Mouse (Mus musculus) heart, embryonic 14.5 days (tissue): Measurements from ENCODE around the gene Troap. TPM values are rescaled to one million over a fixed set of nuclear protein-coding genes. Genes with fewer than 3 reads are reported as not detected.
"Not testable (repeated sequence)": the region's sequence is repeated elsewhere in the genome, so short reads cannot be mapped to it uniquely, and the experiment has no call there.

Source experiments
- ATAC-seq: fragments of 200-750 bp; cut with Nextera tagmentation; 2 replicates; pipeline ENCODE4 v1.8.0; 2017; ENCODE audit warnings: low read depth, moderate TSS enrichment; ENCODE audit not compliant: insufficient number of reproducible peaks, insufficient read depth, low FRiP score
- H3K27ac ChIP-seq, 2 experiments: fragments of 200-500 bp in 1 of 2; fragments of 300-500 bp in 1 of 2; sonication (generic) in 1 of 2; replicated peaks in 1 of 2; 2 replicates each; pipeline ENCODE4 v1.5.1; 2012 to 2014; ENCODE audit warnings: low read depth in 2 of 2, low read length in 2 of 2, control low read depth in 1 of 2, mild to moderate bottlenecking in 1 of 2, mixed read lengths in 1 of 2; ENCODE audit not compliant: control insufficient read depth in 1 of 2, insufficient read depth in 1 of 2
- H3K27me3 ChIP-seq: fragments of 300-500 bp; sonication (generic); 2 replicates; pipeline ENCODE4 v1.6.1; 2014; ENCODE audit warnings: mild to moderate bottlenecking, low read length, control low read depth; ENCODE audit not compliant: control insufficient read depth, insufficient read depth
- H3K36me3 ChIP-seq: fragments of 300-500 bp; sonication (generic); 2 replicates; pipeline ENCODE4 v1.6.1; 2014; ENCODE audit warnings: mild to moderate bottlenecking, control low read depth, low read length, mixed read lengths; ENCODE audit not compliant: control insufficient read depth, insufficient read depth
- H3K4me1 ChIP-seq, 2 experiments: fragments of 200-500 bp in 1 of 2; fragments of 300-500 bp in 1 of 2; sonication (generic) in 1 of 2; 2 replicates each; pipeline ENCODE4 v1.6.1; 2012 to 2014; ENCODE audit warnings: low read length in 2 of 2, control low read depth in 1 of 2, mixed read lengths in 1 of 2; ENCODE audit not compliant: control insufficient read depth in 2 of 2, insufficient read depth in 2 of 2
- H3K4me2 ChIP-seq: fragments of 300-500 bp; sonication (generic); 2 replicates; pipeline ENCODE4 v1.6.1; 2014; ENCODE audit warnings: mild to moderate bottlenecking, low read length
- H3K4me3 ChIP-seq, 2 experiments: fragments of 200-500 bp in 1 of 2; fragments of 300-500 bp in 1 of 2; sonication (generic) in 1 of 2; 2 replicates each; pipeline ENCODE4 v1.5.1; 2012 to 2014; ENCODE audit warnings: low read length in 2 of 2, mild to moderate bottlenecking in 2 of 2, control low read depth in 1 of 2, low read depth in 1 of 2, moderate library complexity in 1 of 2; ENCODE audit not compliant: control insufficient read depth in 1 of 2, insufficient read depth in 1 of 2
- H3K9ac ChIP-seq: fragments of 300-500 bp; sonication (generic); 2 replicates; pipeline ENCODE4 v1.6.1; 2014; ENCODE audit warnings: mild to moderate bottlenecking, low read length
- H3K9me3 ChIP-seq: fragments of 300-500 bp; sonication (generic); 2 replicates; pipeline ENCODE4 v1.6.1; 2016; ENCODE audit warnings: low read length, control low read depth; ENCODE audit not compliant: control insufficient read depth
- WGBS: fragments of 180-500 bp; shearing (Covaris S2); extraction: QIAGEN DNeasy Blood & Tissue Kit; methylation state at CpG from one replicate; pipeline ENCODE4 v1.1.7; 2014; 5-methylcytosine and 5-hydroxymethylcytosine counted together
- polyA plus RNA-seq: library from polyadenylated mRNA; unstranded; fragments of >200 nt; fragmentation: Nextera tagmentation; extraction: Ambion mirVana; gene quantifications from 2 replicates; pipeline ENCODE4 v1.2.1, GENCODE M21; 2014

Troap gene
- polyA plus RNA-seq, 1 experiment from 2014 or later, result 16.5 TPM

DNA sequence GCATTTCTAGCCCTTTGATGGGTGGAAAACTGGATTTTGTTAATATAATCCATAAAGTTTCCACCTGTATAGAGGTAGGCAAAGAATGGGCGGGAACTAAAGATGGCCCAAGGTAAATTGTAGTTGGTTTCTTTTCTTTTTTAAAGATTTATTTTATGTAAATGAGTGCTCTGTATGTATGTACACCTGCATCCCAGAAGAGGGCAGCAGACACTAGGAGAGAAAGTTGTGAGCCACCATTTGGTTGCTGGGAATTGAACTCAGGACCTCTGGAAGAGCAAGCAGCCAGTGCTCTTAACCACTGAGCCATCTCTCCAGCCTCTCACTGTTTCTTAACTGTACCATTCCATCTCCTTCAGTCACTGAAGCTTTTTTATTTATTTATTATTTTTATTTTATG is 2.4 kb upstream of the Troap start:
- H3K9me3 ChIP-seq, result no peaks in the 10 kb centered on the region
- ATAC-seq, result no peak
- peaks cover 9 to 19% of the 10 kb centered on the region in 2 experiments for H3K4me1 ChIP-seq
- no peak overlapping the region for H3K4me2 ChIP-seq
- 77% methylated on average over 1 of the region's 1 CpGs for WGBS
- no peak overlapping the region for H3K27ac ChIP-seq
- no peak overlapping the region for H3K9ac ChIP-seq
- peaks cover 6% of the 10 kb centered on the region; the same call in 1 of the 2 replicates for H3K27me3 ChIP-seq
- no peak overlapping the region for H3K4me3 ChIP-seq
- H3K36me3 ChIP-seq, result peaks cover 6% of the 10 kb centered on the region

DNA sequence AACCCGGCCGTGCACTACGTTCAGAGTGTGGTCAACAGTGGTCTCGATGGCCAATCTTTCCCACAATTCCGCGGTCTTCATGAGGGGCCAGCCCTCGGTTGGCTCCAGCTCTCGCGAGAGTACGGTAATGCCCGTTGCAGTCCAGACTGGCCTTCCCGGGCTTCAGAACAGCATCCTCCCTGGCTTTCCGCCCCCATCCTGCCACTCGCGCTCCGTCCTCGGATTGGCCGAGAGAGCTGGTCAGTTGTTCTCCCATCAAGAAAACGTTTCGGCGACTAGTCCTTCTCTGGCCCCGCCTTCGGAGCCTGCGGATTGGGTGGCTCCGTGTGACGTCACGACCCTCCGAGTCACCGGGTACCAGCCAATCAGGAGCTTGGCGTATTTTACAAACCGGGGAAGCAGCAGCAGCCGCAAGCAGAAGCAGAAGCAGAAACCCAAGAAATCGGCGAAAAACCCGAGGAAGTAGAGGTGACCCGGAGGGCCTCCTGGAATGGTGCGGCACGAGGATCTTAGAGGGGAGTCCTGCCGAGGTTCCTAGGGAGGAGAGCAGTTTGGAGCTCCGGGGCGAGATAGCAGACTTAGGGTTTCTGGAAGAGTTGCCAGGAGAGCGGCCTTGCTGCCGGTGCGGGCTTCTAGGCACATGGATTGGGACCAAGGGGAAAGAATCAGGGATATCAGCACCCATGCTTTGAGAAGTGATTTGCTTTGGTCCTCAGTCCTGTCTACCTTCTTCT is 392 bp downstream of the Troap start:
- Histone ChIP-seq H3K27ac (peak overlapping the region; percentile 91 to 94), H3K27me3 (no peaks in the 10 kb centered on the region), H3K36me3 (peaks cover 28% of the 10 kb centered on the region), H3K4me3 (peak overlapping the region; percentile 51 to 77), H3K9me3 (no peaks in the 10 kb centered on the region), H3K4me2 (peak overlapping the region; percentile 95), H3K4me1 (peaks cover 10 to 23% of the 10 kb centered on the region in 2 experiments), H3K9ac (peak overlapping the region; percentile 85)
- peak; percentile 98 for ATAC-seq
- WGBS, result under 1% methylated on average over 44 of the region's 44 CpGs

DNA sequence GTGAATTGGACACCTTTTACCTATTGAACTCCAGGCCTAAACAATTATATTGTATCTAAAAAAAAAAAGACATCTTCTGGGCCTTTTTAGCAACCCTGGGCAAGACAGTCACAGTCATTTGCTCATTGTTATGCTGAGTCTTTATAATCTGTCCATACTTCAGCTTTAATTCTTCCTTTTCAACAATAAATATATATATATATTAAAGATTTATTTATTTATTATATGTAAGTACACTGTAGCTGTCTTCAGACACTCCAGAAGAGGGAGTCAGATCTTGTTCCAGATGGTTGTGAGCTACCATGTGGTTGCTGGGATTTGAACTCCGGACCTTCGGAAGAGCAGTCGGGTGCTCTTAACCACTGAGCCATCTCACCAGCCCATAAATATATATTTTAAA is 1.6 kb downstream of the Troap start:
- not testable (repeated sequence) for H3K27ac ChIP-seq, H3K9me3 ChIP-seq, ATAC-seq, H3K4me3 ChIP-seq, H3K27me3 ChIP-seq
- Histone ChIP-seq H3K36me3 (peaks cover 39% of the 10 kb centered on the region), H3K9ac (peak overlapping the region; percentile 85; the same call in 1 of the 2 replicates), H3K4me2 (peak overlapping the region; percentile 95), H3K4me1 (peaks cover 10 to 23% of the 10 kb centered on the region in 2 experiments)
- 100% methylated on average over 3 of the region's 3 CpGs for WGBS

DNA sequence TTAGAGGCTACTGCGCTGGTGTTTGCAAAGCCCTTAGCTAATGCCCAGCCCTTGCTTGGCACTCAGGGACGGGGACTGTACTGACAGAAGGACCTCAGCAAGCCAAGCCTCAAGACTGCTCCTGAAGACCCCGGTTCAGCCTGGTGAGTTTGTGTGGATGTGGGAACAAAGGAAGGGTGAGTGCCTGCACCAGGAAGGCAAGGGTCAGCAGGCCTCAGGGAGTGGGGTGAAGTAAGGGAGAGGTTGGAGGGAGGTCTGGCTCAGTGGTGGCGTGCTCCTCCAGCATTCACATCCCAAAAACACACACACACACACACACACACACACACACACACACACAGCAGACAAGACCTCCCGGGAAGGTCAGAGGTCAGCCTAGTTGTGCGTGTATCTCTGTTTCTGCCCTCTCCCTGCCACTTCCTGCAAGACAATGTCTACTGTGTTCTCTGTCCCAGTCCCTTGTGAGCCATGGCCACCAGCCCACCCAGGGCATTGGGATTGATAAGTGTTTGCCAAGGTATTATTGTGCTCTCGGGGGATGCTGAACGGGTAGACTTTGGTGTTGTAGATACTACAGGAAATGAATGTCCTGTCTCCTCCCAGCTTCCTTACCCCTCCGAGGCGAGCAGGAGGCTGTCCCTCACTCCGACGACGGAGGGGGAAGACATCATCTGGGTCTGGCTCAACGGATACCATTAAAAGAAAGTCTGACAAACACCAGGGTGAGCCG is 4.0 kb downstream of the Troap start:
- 80% methylated on average over 15 of the region's 15 CpGs for WGBS
- 0 out of 2 replicates have a peak overlapping the region, but pooled peaks have one; percentile 21 for H3K9ac ChIP-seq
- ATAC-seq, result no peak
- peaks cover 10 to 23% of the 10 kb centered on the region in 2 experiments for H3K4me1 ChIP-seq
- no peaks in the 10 kb centered on the region for H3K9me3 ChIP-seq
- H3K27ac ChIP-seq, result no peak overlapping the region
- no peaks in the 10 kb centered on the region; the same call in 1 of the 2 replicates for H3K27me3 ChIP-seq
- H3K4me2 ChIP-seq, result no peak overlapping the region
- peaks cover 62% of the 10 kb centered on the region for H3K36me3 ChIP-seq
- H3K4me3 ChIP-seq, result no peak overlapping the region

DNA sequence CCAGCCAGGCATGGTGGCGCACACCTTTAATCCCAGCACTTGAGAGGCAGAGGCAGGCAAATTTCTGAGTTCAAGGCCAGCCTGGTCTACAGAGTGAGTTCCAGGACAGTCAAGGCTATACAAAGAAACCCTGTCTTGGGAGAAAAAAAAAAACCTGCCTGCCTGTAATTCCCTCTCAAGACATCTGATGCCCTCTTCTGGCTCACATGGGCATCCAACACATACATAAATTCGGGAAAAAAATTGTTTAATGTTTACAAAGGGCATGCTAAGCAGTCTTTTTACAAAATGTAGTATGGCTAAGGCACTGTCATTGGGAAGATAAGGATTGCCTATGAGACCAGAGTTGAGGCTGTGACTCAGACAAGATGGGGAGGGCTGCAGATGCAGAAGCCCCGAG is 5.4 kb downstream of the Troap start:
- H3K9me3 ChIP-seq, result no peaks in the 10 kb centered on the region
- 81% methylated on average over 3 of the region's 3 CpGs for WGBS
- H3K27ac ChIP-seq, result no peak overlapping the region
- ATAC-seq, result no peak
- H3K27me3 ChIP-seq, result peaks cover 4% of the 10 kb centered on the region; the same call in 1 of the 2 replicates
- no peak overlapping the region for H3K4me3 ChIP-seq
- peaks cover 64% of the 10 kb centered on the region for H3K36me3 ChIP-seq
- peaks cover 5 to 19% of the 10 kb centered on the region in 2 experiments; a peak in 3 of 4 replicates for H3K4me1 ChIP-seq
- no peak overlapping the region for H3K4me2 ChIP-seq
- H3K9ac ChIP-seq, result no peak overlapping the region

DNA sequence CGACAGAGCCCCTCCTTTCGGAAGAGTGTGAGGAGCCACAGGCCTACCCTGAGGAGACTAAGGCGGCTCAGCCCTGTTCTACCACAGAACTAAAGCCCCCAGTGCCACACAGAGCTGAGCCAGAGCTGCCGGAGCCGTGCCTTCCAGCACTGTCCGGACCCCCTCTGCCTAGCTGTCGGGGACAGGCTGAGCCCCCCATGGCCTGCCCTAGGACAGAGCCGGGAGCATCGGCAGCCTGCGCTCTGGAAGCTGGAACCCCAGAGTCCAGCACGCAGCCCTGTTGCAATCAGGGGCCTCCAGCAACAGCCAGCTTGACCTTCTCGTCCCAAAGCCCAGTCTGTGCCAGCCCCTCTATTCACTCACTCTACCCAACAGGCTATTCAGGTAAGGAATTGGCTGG is 7.9 kb downstream of the Troap start:
- 95% methylated on average over 12 of the region's 12 CpGs for WGBS
- peaks cover 55% of the 10 kb centered on the region for H3K36me3 ChIP-seq
- no peak for ATAC-seq

DNA sequence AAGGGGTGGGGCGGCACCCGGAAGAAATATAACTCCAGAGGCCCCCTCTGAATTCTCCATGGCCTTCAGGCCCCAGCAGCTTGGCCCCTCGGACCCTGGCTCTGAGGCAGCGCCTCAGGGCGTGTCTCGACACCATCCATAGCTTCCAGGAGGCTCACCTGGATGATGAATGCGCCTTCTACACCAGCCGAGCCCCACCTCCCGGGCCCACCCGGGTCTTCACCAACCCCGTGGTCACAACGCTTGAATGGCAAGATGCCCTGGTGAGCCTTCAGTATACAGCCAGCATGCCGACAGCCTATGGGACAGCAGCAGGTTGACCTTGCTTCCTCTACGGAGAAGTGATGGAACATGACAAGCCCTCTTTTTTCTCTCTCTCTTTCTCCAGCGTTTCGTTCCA is 8.5 kb downstream of the Troap start:
- no peaks in the 10 kb centered on the region for H3K9me3 ChIP-seq
- H3K27ac ChIP-seq, result no peak overlapping the region
- 90% methylated on average over 16 of the region's 16 CpGs for WGBS
- peaks cover 35% of the 10 kb centered on the region for H3K27me3 ChIP-seq
- H3K4me2 ChIP-seq, result no peak overlapping the region
- ATAC-seq, result no peak
- H3K9ac ChIP-seq, result no peak overlapping the region
- peaks cover 2 to 4% of the 10 kb centered on the region in 2 experiments; a peak in 2 of 4 replicates for H3K4me1 ChIP-seq
- no peak overlapping the region for H3K4me3 ChIP-seq
- peaks cover 51% of the 10 kb centered on the region for H3K36me3 ChIP-seq

More for the DNA sequence above, 7.9 kb downstream of the Troap start:
- no peaks in the 10 kb centered on the region for H3K9me3 ChIP-seq
- no peak overlapping the region for H3K4me2 ChIP-seq
- H3K9ac ChIP-seq, result no peak overlapping the region
- H3K27ac ChIP-seq, result no peak overlapping the region
- H3K27me3 ChIP-seq, result peaks cover 29% of the 10 kb centered on the region
- H3K4me3 ChIP-seq, result no peak overlapping the region
- peaks cover 2 to 4% of the 10 kb centered on the region in 2 experiments; a peak in 2 of 4 replicates for H3K4me1 ChIP-seq
